Mouse (Mus musculus) heart, postnatal 0 days (tissue): Measurements from ENCODE around the gene Ccdc3. TPM values are rescaled to one million over a fixed set of nuclear protein-coding genes. Genes with fewer than 3 reads are reported as not detected.

Source experiments
- ATAC-seq: fragments of 200-750 bp; cut with Nextera tagmentation; 2 replicates; pipeline ENCODE4 v1.8.0; 2017; ENCODE audit warnings: low read depth, moderate number of reproducible peaks, moderate library complexity; ENCODE audit not compliant: insufficient read depth
- DNase-seq: peaks from one replicate; pipeline ENCODE4 v3.0.0-alpha.2; 2016; ENCODE audit warnings: low spot score
- H3K27ac ChIP-seq: fragments of 300-500 bp; sonication (generic); 2 replicates; pipeline ENCODE4 v1.5.1; 2014; ENCODE audit warnings: low read depth, mild to moderate bottlenecking
- H3K27me3 ChIP-seq: fragments of 300-500 bp; sonication (generic); 2 replicates; pipeline ENCODE4 v1.6.1; 2014; ENCODE audit warnings: low read length, mixed read lengths; ENCODE audit not compliant: control insufficient read depth, insufficient read depth
- H3K36me3 ChIP-seq: fragments of 300-500 bp; sonication (generic); replicated peaks from 2 replicates; pipeline ENCODE4 v1.6.1; 2014; ENCODE audit warnings: low read length, mixed read lengths; ENCODE audit not compliant: control insufficient read depth, insufficient read depth
- H3K4me1 ChIP-seq: fragments of 300-500 bp; sonication (generic); 2 replicates; pipeline ENCODE4 v1.6.1; 2014; ENCODE audit warnings: antibody characterized with exemption; ENCODE audit not compliant: control insufficient read depth, insufficient read depth
- H3K4me2 ChIP-seq: fragments of 300-500 bp; sonication (generic); 2 replicates; pipeline ENCODE4 v1.6.1; 2014; ENCODE audit warnings: low read depth, mild to moderate bottlenecking, low read length, moderate library complexity
- H3K4me3 ChIP-seq: fragments of 300-500 bp; sonication (generic); 2 replicates; pipeline ENCODE4 v1.5.1; 2014; ENCODE audit warnings: low read depth, low read length
- H3K9ac ChIP-seq: fragments of 300-500 bp; sonication (generic); replicated peaks from 2 replicates; pipeline ENCODE4 v1.6.1; 2014; ENCODE audit warnings: low read depth, low read length, mixed read lengths
- H3K9me3 ChIP-seq: fragments of 300-500 bp; sonication (generic); replicated peaks from 2 replicates; pipeline ENCODE4 v1.6.1; 2016; ENCODE audit warnings: low read length; ENCODE audit not compliant: control insufficient read depth
- CTCF ChIP-seq: IDR thresholded peaks from 2 replicates; pipeline ENCODE4 v1.5.1; 2016; ENCODE audit warnings: antibody characterized with exemption, control low read depth, low read depth
- EP300 ChIP-seq: IDR thresholded peaks from 2 replicates; pipeline ENCODE4 v1.6.1; 2016; ENCODE audit warnings: antibody characterized with exemption, low read depth
- WGBS: fragments of 180-500 bp; shearing (Covaris S2); extraction: QIAGEN DNeasy Blood & Tissue Kit; methylation state at CpG from one replicate; pipeline ENCODE4 v1.1.7; 2014; 5-methylcytosine and 5-hydroxymethylcytosine counted together
- polyA plus RNA-seq: library from polyadenylated mRNA; unstranded; fragments of >200 nt; fragmentation: Nextera tagmentation; extraction: Ambion mirVana; gene quantifications from 2 replicates; pipeline ENCODE4 v1.2.1, GENCODE M21; 2015
- total RNA-seq: library from RNA; depleted of rRNA; stranded (reverse); fragments of >200 nt; gene quantifications from 2 replicates; pipeline ENCODE4 v1.2.3, GENCODE M21; 2014; ENCODE audit warnings: low replicate concordance

Gene Ccdc3
- total and polyA plus RNA-seq, 2 experiments from 2014 or later: 3.7 to 9.7 TPM

DNA sequence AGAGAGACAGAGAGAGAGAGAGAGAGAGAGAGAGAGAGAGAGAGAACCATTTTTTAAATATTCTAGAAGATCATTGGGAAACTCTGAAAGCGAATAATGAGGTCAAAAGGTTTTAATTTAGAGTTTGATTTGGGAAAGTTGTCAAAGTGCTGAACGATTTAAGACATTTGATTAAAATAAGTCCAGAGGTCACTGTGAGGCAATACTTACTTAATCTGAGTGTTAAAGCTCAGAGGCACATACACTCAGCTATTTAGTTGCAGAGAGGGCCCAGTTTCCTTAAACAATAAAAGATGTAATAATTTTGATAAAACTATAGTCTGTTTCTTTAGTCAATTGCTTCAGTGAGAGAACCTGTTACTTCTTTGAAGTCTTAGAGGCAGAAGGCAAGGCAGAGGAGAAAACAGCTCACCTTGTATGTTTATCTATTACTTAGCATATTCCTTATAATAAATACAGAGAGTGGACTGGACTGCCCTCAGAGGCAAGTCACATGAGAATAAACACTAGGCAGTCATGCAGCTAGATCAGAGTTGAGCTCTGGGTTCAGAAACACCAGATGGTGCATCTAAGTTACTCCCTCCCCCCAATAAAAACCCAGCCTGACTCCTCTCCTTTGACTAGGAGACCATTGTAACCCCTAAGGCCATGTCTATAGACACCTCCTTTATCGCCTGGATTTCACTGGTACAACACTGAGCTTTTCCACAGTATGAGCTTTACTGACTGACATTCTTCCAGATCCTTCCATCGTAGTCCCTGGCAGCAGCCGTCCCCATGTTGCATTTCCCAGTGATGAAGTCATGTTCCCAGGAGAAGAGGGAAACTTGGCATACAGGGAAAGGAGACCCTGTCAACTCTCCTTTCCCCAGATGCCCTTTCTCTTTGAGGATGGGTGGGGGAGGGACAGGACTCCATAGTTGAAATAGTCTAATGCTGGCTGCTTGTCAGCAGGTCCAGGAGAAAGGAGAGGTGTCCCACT lies 44.2 kb downstream of the Ccdc3 start:
- Histone ChIP-seq H3K4me3 (no peak overlapping the region), H3K9me3 (no peaks in the 10 kb centered on the region), H3K36me3 (no peaks in the 10 kb centered on the region), H3K4me1 (peaks cover 16% of the 10 kb centered on the region), H3K9ac (no peak overlapping the region), H3K4me2 (no peak overlapping the region), H3K27me3 (no peaks in the 10 kb centered on the region), H3K27ac (no peak overlapping the region)
- no peak for TF ChIP-seq CTCF
- no peak for TF ChIP-seq EP300
- ATAC-seq (peak; percentile 78), DNase-seq (peak; percentile 20)
- 46% methylated on average over 5 of the region's 5 CpGs for WGBS

DNA sequence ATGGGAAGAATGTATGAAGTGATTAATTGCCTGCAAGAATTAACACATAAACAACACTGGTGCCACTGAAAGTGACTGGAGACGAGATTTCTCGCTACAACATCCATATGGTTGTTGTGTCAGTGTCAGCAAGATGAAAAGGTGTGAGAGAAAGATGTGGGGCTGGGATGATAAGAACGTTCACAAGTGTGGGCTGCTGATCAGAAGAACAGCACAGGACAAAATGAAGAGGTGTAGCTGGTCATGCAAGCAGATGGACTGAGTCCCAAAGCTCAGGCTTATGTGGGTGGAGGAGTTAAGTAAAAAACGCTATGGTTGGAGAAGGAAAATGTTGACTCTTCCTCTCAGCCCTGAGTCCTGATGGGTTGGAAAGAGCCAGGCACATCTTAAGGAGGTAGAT lies 46.6 kb downstream of the Ccdc3 start:
- ATAC-seq: no peak
- H3K27me3 ChIP-seq: no peaks in the 10 kb centered on the region
- no peak overlapping the region for H3K27ac ChIP-seq
- H3K4me3 ChIP-seq: no peak overlapping the region
- no peaks in the 10 kb centered on the region for H3K36me3 ChIP-seq
- DNase-seq: no peak
- no peak overlapping the region for H3K4me2 ChIP-seq
- TF ChIP-seq EP300 (no peak), CTCF (no peak)
- H3K9ac ChIP-seq: no peak overlapping the region
- H3K4me1 ChIP-seq: peaks cover 16% of the 10 kb centered on the region
- no peaks in the 10 kb centered on the region for H3K9me3 ChIP-seq
- 69% methylated on average over 4 of the region's 4 CpGs for WGBS

DNA sequence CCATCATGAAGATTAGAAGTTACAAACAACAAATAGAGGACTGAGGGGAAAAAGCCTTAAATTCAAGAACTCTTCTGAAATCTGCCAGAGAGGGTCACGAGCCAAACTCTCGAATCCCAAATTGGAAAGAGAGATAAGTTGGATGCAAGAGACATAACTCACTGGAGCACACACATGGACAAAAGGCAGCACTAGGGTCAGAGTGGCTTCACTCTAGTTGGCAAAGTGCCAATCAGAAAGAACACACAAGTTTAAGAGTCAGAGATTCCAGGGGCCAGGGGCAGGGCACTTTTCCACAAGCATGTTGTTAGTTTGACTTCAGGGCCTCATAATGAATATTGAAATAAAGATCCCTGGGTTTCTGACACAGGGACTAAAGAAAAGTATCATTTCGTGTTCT lies 48.1 kb downstream of the Ccdc3 start:
- H3K4me3 ChIP-seq: no peak overlapping the region
- H3K36me3 ChIP-seq: no peaks in the 10 kb centered on the region
- ATAC-seq (no peak), DNase-seq (no peak)
- TF ChIP-seq EP300 (no peak), CTCF (no peak)
- H3K9ac ChIP-seq: no peak overlapping the region
- no peak overlapping the region for H3K27ac ChIP-seq
- H3K9me3 ChIP-seq: no peaks in the 10 kb centered on the region
- H3K4me2 ChIP-seq: no peak overlapping the region
- H3K27me3 ChIP-seq: no peaks in the 10 kb centered on the region
- 32% methylated on average over 3 of the region's 3 CpGs for WGBS
- peaks cover 16% of the 10 kb centered on the region for H3K4me1 ChIP-seq

DNA sequence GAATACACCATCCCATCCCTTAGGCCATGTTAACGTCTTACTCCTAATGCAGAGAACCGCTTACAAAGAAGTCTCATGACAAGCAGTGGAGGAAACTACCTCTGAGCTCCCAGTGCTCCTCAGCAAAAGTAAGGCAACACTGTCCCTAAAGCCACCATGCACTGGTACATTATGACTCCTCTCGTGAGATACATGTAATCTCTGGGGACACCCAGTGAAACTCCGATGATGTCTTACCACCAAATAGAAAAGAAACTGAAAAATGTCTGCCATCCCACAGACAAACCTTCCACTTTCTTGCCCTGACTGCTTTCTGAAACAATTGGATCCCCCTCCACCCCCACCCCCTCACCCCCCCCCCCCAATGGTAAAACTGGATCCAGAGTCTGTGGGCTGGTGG lies 54.6 kb downstream of the Ccdc3 start:
- H3K27me3 ChIP-seq: no peaks in the 10 kb centered on the region
- ATAC-seq (no peak), DNase-seq (no peak)
- H3K4me3 ChIP-seq: no peak overlapping the region
- no peaks in the 10 kb centered on the region for H3K9me3 ChIP-seq
- H3K4me1 ChIP-seq: no peaks in the 10 kb centered on the region
- H3K4me2 ChIP-seq: no peak overlapping the region
- TF ChIP-seq EP300: no peak
- TF ChIP-seq CTCF: no peak
- no peak overlapping the region for H3K27ac ChIP-seq
- no peaks in the 10 kb centered on the region for H3K36me3 ChIP-seq
- 86% methylated on average over 4 of the region's 4 CpGs for WGBS
- no peak overlapping the region for H3K9ac ChIP-seq

DNA sequence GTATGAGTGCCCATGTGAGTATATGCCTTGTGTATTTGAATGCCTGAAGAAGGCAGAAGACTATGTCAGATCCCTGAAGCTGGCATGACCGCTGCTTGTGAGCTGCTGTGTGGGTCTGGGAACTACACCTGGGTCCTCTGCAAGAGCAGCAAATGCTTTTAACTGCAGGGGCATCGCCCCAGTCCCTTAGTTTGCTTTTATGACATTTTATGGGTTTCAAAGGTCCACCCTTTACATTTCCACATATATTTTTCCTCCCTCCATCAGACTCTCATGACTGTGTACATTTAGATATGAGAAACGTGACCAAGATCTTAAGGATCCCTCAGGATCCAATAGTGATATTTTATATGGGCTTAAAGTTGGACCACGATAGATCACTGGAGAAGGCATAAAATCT lies 55.5 kb downstream of the Ccdc3 start:
- no peak for DNase-seq
- no peak overlapping the region for H3K4me3 ChIP-seq
- no peaks in the 10 kb centered on the region for H3K27me3 ChIP-seq
- no peak for TF ChIP-seq EP300
- no peak for TF ChIP-seq CTCF
- H3K27ac ChIP-seq: no peak overlapping the region
- no peaks in the 10 kb centered on the region for H3K4me1 ChIP-seq
- H3K9ac ChIP-seq: no peak overlapping the region
- H3K36me3 ChIP-seq: no peaks in the 10 kb centered on the region
- 85% methylated on average over 4 of the region's 4 CpGs for WGBS
- no peak overlapping the region for H3K4me2 ChIP-seq
- no peaks in the 10 kb centered on the region for H3K9me3 ChIP-seq
- no peak for ATAC-seq
